Mouse (Mus musculus) neural tube, embryonic 13.5 days (tissue): ENCODE measurements around the gene Gins2. TPM values are rescaled to one million over a fixed set of nuclear protein-coding genes. Genes with fewer than 3 reads are reported as not detected.
A peak's percentile ranks its signal among the peaks of the same experiment; 100 is the strongest.

Experiments
- ATAC-seq: fragments of 200-750 bp; cut with Nextera tagmentation; 2 replicates; pipeline ENCODE4 v1.8.0; 2017; ENCODE audit warnings: low read depth, mild to moderate bottlenecking, moderate TSS enrichment, moderate library complexity
- H3K27ac ChIP-seq: fragments of 300-500 bp; sonication (generic); replicated peaks from 2 replicates; pipeline ENCODE4 v1.5.1; 2015; ENCODE audit warnings: moderate library complexity, mild to moderate bottlenecking, inconsistent platforms
- H3K27me3 ChIP-seq: fragments of 300-500 bp; sonication (generic); 2 replicates; pipeline ENCODE4 v1.6.1; 2015; ENCODE audit warnings: mild to moderate bottlenecking, inconsistent platforms
- H3K36me3 ChIP-seq: fragments of 300-500 bp; sonication (generic); 2 replicates; pipeline ENCODE4 v1.6.1; 2015; ENCODE audit warnings: mild to moderate bottlenecking, inconsistent platforms
- H3K4me1 ChIP-seq: fragments of 300-500 bp; sonication (generic); replicated peaks from 2 replicates; pipeline ENCODE4 v1.6.1; 2015; ENCODE audit warnings: inconsistent platforms
- H3K4me2 ChIP-seq: fragments of 300-500 bp; sonication (generic); 2 replicates; pipeline ENCODE4 v1.6.1; 2015; ENCODE audit warnings: inconsistent platforms, mild to moderate bottlenecking, moderate library complexity
- H3K4me3 ChIP-seq: fragments of 300-500 bp; sonication (generic); 2 replicates; pipeline ENCODE4 v1.5.1; 2015; ENCODE audit warnings: mild to moderate bottlenecking, inconsistent platforms
- H3K9ac ChIP-seq: fragments of 300-500 bp; sonication (generic); 2 replicates; pipeline ENCODE4 v1.6.1; 2015; ENCODE audit warnings: moderate library complexity, mild to moderate bottlenecking, inconsistent platforms
- H3K9me3 ChIP-seq: fragments of 300-500 bp; sonication (generic); 2 replicates; pipeline ENCODE4 v1.6.1; 2016; ENCODE audit warnings: inconsistent platforms
- WGBS: fragments of 180-500 bp; shearing (Covaris S2); methylation state at CpG from one replicate; pipeline ENCODE4 v1.1.7; 2015; 5-methylcytosine and 5-hydroxymethylcytosine counted together
- polyA plus RNA-seq: library from polyadenylated mRNA; unstranded; fragments of >200 nt; fragmentation: Nextera tagmentation; extraction: Ambion mirVana; gene quantifications from 2 replicates; pipeline ENCODE4 v1.2.1, GENCODE M21; 2015

The Gins2 gene
- polyA plus RNA-seq, 1 experiment from 2014 or later: 20.1 TPM

DNA sequence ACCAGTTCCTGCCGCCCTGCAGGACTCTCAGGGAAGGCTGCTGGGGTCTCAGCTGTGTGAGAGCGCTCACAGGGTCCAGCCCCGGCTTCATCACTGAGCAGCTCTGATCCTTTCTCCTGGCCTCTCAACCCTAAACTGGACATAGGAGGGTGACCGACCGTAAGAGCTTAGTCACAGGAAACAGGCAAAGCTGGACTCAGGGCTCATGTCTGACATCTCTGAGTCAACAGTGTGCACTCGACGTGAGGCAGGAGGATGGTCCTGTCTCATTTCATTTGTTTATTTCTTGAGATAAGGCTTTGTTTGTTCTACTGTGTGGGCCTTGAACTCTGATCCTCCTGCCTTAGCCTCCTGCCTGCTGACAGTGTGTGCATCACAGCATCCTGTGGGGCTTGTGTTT is 31.3 kb upstream of the Gins2 start:
- Histone ChIP-seq H3K27me3 (no peaks in the 10 kb centered on the region), H3K4me1 (peaks cover 45% of the 10 kb centered on the region), H3K9me3 (no peaks in the 10 kb centered on the region), H3K27ac (no peak overlapping the region), H3K4me2 (no peak overlapping the region), H3K36me3 (no peaks in the 10 kb centered on the region), H3K9ac (no peak overlapping the region), H3K4me3 (no peak overlapping the region)
- no peak for ATAC-seq
- whole genome bisulfite sequencing: 57% methylated on average over 7 of the region's 7 CpGs

DNA sequence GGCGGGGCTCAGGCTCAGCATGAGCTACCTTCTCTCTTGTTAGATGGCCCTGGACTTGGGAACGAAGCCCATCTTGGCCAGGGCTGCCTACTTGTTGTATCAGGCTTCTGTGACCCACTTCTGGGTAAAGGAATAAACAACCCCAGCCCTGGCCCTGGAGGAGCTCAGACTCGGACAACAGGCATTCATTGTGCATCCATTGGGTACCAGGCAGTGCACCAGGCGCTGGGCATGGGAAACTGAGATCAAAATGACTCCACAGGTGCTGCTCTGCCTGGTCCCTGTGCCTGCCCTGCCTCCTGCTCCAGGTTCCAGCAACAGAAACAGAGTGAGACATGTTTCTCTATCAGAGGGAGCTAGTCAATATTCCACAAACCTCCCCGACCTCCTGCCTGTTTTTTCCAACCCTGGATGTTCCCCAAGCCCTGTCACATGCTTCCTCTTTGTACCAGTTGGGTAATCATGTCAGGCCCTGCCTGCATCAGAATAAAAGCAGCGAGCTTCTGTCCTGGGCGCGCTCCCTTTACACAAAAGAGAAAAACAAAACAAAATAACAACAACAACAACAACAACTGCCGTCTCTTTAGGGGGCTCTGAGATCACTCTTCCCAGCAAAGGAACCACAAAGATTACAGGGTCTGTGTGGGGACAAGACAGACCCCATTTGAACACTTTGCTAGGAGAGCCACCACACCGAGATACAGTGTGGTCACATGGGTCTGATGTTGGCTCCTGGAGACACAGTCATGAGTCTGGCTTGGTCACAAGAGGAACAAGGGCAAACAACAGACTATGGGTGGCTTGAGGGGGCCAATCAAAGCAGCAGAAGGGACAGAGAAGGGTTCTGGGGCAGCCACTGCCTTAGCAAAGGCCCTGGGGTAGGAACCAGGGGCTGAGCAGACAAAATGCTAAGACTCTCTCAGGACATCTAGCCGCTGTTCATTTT is 30.4 kb upstream of the Gins2 start:
- Histone ChIP-seq H3K27me3 (no peaks in the 10 kb centered on the region), H3K9ac (0 out of 2 replicates have a peak overlapping the region, but pooled peaks have one; percentile 31), H3K4me1 (peaks cover 43% of the 10 kb centered on the region), H3K9me3 (no peaks in the 10 kb centered on the region), H3K27ac (0 out of 2 replicates have a peak overlapping the region, but pooled peaks have one; percentile 3), H3K4me2 (no peak overlapping the region), H3K36me3 (no peaks in the 10 kb centered on the region), H3K4me3 (no peak overlapping the region)
- ATAC-seq: no peak
- 81% methylated on average over 11 of the region's 11 CpGs for WGBS

DNA sequence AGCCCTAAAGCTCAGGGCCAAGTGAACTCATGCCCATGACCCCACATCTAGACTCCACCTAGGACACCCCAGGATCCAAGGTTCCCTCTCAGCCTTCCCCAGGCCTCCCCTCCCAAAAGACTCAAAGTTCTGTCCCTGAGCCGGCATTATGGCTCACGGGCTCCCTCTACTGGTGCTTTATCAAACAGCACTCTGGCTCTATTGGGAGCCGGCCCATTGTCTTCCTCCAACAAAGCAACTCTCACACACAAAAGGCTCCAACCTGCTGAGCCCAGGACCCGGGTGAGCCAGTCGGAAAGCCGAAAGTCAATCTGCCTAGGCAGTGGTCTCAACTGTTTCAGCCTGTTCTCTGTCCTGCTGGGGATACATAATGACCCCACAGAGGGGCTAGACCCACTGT is 29.0 kb upstream of the Gins2 start:
- no peak overlapping the region for H3K4me3 ChIP-seq
- 0 out of 2 replicates have a peak overlapping the region, but pooled peaks have one; percentile 35 for H3K27ac ChIP-seq
- ATAC-seq: peak; percentile 25; the same call in 1 of the 2 replicates
- 0 out of 2 replicates have a peak overlapping the region, but pooled peaks have one; percentile 13 for H3K4me2 ChIP-seq
- 0 out of 2 replicates have a peak overlapping the region, but pooled peaks have one; percentile 9 for H3K9ac ChIP-seq
- no peaks in the 10 kb centered on the region for H3K27me3 ChIP-seq
- 0% methylated on average over 6 of the region's 6 CpGs for WGBS
- peaks cover 37% of the 10 kb centered on the region for H3K4me1 ChIP-seq
- H3K36me3 ChIP-seq: no peaks in the 10 kb centered on the region
- H3K9me3 ChIP-seq: no peaks in the 10 kb centered on the region

DNA sequence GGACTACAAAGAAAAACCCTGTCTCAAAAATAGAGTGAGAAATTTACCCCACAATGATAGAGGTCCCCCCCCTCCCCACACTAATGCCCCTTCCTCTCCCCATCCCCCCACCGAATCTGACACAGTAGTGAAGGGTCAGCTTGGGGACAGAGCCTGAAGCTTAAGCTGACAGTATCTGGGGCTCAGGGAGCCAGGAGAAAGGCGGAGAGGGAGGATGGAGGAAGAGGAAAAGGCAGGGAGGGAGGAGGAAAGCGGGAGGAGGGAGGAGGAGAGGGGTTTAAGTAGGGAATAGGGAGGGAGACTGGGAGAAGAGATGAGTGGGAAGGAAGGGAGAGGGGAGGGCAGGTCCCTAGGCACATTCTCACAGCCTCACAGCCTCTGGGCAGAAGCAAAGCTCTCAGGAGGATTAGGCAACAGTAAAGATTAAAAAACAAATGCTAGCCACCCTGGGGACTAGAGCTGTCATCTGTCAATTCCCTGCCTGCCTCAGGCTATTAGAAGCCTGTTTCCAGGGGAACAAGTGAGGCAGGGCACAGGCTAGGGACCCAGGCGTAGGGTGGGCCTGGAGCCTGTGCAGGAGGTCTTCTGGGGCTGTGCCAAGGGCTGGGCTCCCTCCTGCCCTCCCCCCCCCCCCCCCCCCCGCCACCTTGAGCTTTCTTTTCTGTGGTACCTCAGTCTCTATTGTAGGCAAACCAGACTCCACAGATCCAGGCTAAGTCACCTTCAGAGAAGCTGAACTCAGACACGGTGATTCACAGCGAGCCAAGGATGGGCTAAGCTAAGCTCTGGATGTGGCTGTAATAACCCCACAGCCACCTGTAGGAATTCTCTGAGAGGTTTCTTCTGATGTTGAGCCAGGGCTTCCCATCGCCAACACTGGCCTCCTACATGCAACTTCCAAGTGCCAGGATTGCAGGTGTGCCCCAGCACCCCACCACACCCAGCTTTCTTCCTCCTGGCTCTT is 27.8 kb upstream of the Gins2 start:
- H3K36me3 ChIP-seq: no peaks in the 10 kb centered on the region
- WGBS: 31% methylated on average over 7 of the region's 8 CpGs
- 0 out of 2 replicates have a peak overlapping the region, but pooled peaks have one; percentile 45 for H3K9ac ChIP-seq
- no peak overlapping the region for H3K4me3 ChIP-seq
- H3K9me3 ChIP-seq: no peaks in the 10 kb centered on the region
- H3K27me3 ChIP-seq: no peaks in the 10 kb centered on the region
- H3K27ac ChIP-seq: peak overlapping the region; percentile 76
- ATAC-seq: peak; percentile 69
- peaks cover 33% of the 10 kb centered on the region for H3K4me1 ChIP-seq
- H3K4me2 ChIP-seq: no peak overlapping the region

DNA sequence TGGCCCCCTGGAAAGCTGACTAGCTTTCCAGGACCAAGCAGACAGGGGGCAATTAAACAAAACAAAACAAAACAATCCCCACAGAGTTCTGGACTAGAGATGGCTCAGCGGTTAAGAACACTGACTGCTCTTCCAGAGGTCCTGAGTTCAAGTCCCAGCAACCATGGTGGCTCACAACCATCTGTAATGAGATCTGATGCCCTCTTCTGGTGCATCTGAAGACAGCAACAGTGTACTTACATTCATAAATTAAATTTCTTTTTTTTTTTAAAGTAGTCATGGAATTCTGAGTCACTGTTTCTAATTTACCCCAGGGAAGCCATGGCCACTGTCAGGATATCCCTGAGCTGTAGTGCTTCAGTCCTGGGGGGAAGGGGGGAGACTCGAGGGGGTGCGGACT is 25.4 kb upstream of the Gins2 start:
- 93% methylated on average over 3 of the region's 3 CpGs for WGBS
- no peaks in the 10 kb centered on the region for H3K27me3 ChIP-seq
- no peak overlapping the region for H3K4me2 ChIP-seq
- no peak for ATAC-seq
- no peak overlapping the region for H3K27ac ChIP-seq
- H3K4me3 ChIP-seq: no peak overlapping the region
- no peaks in the 10 kb centered on the region for H3K36me3 ChIP-seq
- H3K9ac ChIP-seq: no peak overlapping the region
- no peaks in the 10 kb centered on the region for H3K9me3 ChIP-seq
- H3K4me1 ChIP-seq: peaks cover 26% of the 10 kb centered on the region

DNA sequence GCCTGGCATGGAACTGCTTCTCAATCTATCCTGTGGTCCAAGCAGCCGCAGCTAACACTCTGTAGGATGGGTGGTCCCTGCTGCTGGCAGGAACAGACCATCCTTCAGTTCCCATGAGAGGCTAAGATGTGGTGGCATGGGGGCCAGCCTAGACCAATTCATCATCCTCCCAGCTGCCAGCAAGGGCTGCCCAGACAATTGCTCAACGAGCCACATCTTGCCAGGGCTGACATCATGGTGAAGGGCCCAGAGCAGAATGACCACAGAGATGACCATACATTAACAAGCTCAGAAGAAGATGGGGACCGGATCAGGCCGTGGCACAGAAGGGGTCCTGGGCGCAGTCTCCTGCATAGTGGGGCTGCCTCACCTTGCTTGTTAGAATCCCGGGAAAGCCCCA is 21.7 kb upstream of the Gins2 start:
- no peak overlapping the region for H3K4me2 ChIP-seq
- no peak for ATAC-seq
- no peaks in the 10 kb centered on the region for H3K9me3 ChIP-seq
- H3K27me3 ChIP-seq: no peaks in the 10 kb centered on the region
- no peak overlapping the region for H3K27ac ChIP-seq
- no peak overlapping the region for H3K4me3 ChIP-seq
- no peaks in the 10 kb centered on the region for H3K4me1 ChIP-seq
- 85% methylated on average over 6 of the region's 6 CpGs for WGBS
- H3K36me3 ChIP-seq: no peaks in the 10 kb centered on the region
- H3K9ac ChIP-seq: no peak overlapping the region

DNA sequence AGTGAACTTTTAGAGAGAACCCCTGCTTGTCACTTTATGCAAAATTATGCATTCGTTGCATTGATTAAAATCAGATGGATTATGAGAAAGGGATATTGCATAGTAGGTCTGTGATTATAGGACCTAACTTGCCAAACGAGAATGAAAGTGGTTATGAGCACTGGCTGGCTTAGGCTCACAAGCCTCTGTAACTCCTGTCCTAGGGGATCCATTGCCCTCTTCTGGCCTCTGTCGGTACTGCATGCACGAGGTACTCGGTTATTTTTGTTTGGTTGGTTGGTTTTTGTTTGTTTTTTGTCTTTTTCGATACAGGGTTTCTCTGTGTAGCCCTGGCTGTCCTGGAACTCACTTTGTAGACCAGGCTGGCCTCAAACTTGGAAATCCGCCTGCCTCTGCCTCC is 18.8 kb upstream of the Gins2 start:
- no peak overlapping the region for H3K9ac ChIP-seq
- 11% methylated on average over 7 of the region's 7 CpGs for WGBS
- H3K4me2 ChIP-seq: no peak overlapping the region
- no peaks in the 10 kb centered on the region for H3K36me3 ChIP-seq
- H3K9me3 ChIP-seq: no peaks in the 10 kb centered on the region
- peaks cover 3% of the 10 kb centered on the region for H3K4me1 ChIP-seq
- H3K27me3 ChIP-seq: no peaks in the 10 kb centered on the region
- no peak for ATAC-seq
- H3K4me3 ChIP-seq: no peak overlapping the region
- H3K27ac ChIP-seq: no peak overlapping the region

DNA sequence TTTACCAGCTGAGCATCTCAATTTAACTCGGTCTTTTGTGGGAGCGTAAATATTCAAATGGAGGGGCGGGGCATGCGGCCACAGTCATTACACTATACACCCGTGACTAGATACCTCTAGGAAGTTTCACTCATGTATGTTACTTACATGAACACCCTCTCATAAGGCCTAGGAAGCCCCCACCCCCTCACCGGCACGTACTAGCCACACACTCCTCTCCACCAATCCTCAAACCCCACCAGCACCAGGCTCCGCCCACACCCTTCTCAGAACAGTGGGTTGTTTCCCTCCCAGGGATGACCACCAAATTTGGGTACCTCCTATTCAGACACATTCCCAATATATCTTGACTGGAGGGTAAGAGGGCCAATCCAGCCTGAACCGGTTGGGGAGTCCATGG is 18.4 kb upstream of the Gins2 start:
- Histone ChIP-seq H3K27ac (no peak overlapping the region), H3K36me3 (no peaks in the 10 kb centered on the region), H3K27me3 (no peaks in the 10 kb centered on the region), H3K9me3 (no peaks in the 10 kb centered on the region), H3K4me1 (peaks cover 7% of the 10 kb centered on the region), H3K4me3 (no peak overlapping the region), H3K4me2 (no peak overlapping the region), H3K9ac (no peak overlapping the region)
- 83% methylated on average over 9 of the region's 9 CpGs for WGBS
- ATAC-seq: peak; percentile 34; the same call in 1 of the 2 replicates

DNA sequence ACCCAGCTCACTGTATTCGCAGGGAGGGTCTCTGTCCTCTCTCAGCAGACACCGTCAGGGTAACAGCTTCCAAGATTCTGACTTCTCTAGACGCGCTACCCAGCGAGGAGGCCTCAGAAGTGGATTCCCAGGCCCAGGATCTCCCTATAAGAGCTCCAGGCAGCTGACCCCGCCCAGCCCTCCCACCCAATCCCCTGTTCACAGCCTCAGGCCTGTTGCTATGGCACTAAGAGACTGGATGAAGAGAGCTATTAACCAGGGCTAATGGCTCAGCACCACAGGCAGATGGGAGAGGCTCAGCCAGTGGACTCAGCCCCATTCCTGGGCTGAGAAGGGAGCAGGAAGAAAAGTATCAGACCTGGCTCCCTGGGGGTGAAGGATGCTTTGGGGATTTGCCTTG is 13.6 kb upstream of the Gins2 start:
- no peaks in the 10 kb centered on the region for H3K36me3 ChIP-seq
- no peaks in the 10 kb centered on the region for H3K27me3 ChIP-seq
- no peak overlapping the region for H3K4me2 ChIP-seq
- H3K4me3 ChIP-seq: no peak overlapping the region
- 38% methylated on average over 6 of the region's 6 CpGs for WGBS
- H3K9me3 ChIP-seq: no peaks in the 10 kb centered on the region
- ATAC-seq: peak; percentile 38; the same call in 1 of the 2 replicates
- peaks cover 20% of the 10 kb centered on the region for H3K4me1 ChIP-seq
- 0 out of 2 replicates have a peak overlapping the region, but pooled peaks have one; percentile 49 for H3K27ac ChIP-seq
- H3K9ac ChIP-seq: no peak overlapping the region

DNA sequence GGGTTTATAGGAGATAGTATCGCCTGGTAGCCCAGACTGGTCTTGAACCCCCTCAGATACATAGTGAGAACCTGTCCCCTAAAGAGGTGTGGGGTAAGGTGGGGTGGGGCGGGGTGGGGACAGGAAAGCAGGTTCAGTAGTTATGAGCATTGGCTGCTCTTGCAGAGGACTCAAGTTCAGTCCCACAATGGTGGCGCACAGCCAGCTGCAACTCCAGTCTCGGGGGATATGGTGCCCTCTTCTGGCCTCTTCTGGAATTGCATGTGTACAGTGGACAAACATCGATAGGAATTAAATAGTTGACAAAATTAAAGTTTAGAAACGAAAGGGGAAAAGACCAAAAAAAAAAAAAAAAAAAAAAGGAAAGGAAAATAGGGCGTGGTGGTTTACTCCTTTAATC is 10.4 kb upstream of the Gins2 start:
- no peaks in the 10 kb centered on the region for H3K36me3 ChIP-seq
- WGBS: 50% methylated on average over 7 of the region's 7 CpGs
- no peak overlapping the region for H3K27ac ChIP-seq
- no peak overlapping the region for H3K4me3 ChIP-seq
- no peaks in the 10 kb centered on the region for H3K9me3 ChIP-seq
- no peak for ATAC-seq
- no peaks in the 10 kb centered on the region for H3K27me3 ChIP-seq
- H3K9ac ChIP-seq: no peak overlapping the region
- no peak overlapping the region for H3K4me2 ChIP-seq
- peaks cover 20% of the 10 kb centered on the region for H3K4me1 ChIP-seq

DNA sequence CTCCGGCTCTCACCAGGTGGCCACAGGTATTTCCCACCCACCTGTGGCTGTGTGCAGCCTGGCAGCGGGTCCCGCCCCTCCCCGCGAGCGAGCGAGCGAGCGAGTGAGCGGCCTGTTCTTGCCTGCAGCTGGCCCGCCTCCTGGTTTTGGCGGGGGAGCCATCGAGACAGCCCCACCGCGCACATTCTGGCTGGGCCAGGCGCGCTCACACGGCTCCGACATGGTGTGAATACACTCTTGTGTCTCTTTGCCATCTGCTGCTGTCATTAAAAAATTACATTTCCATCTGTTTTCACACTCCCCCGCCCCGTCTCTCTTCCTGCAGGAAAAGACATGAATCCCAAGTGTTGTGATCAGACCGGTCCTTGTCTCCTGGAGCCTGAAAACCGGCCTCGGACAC is 9.5 kb upstream of the Gins2 start:
- no peaks in the 10 kb centered on the region for H3K36me3 ChIP-seq
- no peak overlapping the region for H3K4me3 ChIP-seq
- no peaks in the 10 kb centered on the region for H3K9me3 ChIP-seq
- H3K4me1 ChIP-seq: peaks cover 20% of the 10 kb centered on the region
- H3K27ac ChIP-seq: no peak overlapping the region
- H3K4me2 ChIP-seq: peak overlapping the region; percentile 8; the same call in 1 of the 2 replicates
- peak; percentile 78 for ATAC-seq
- no peaks in the 10 kb centered on the region for H3K27me3 ChIP-seq
- no peak overlapping the region for H3K9ac ChIP-seq
- WGBS: 18% methylated on average over 24 of the region's 24 CpGs

DNA sequence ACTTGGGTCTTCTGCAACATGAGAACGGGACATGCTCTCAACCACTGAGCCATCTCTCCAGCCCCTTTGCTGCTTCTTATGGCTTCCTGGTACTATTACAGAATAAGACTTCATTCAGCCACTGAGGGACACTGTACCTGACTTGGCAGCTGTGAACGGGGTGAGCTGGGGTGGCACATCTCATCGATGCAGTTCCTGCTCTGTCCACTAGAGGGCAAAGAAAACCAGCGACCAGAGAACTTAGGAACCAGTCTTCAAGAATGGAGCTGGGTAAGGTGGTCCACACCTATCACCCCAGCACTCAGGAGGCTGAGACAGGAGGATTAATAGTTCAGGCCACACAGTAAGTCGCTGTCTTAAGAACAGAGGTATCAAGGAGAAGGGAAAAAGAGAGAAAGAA is 6.9 kb upstream of the Gins2 start:
- Histone ChIP-seq H3K36me3 (no peaks in the 10 kb centered on the region), H3K9me3 (no peaks in the 10 kb centered on the region), H3K4me1 (peaks cover 15% of the 10 kb centered on the region), H3K9ac (no peak overlapping the region), H3K27me3 (no peaks in the 10 kb centered on the region), H3K27ac (no peak overlapping the region), H3K4me3 (no peak overlapping the region), H3K4me2 (no peak overlapping the region)
- WGBS: 9% methylated on average over 5 of the region's 5 CpGs
- ATAC-seq: no peak
